Mouse (Mus musculus): ENCODE data around the gene Slk.

GRCm38 (mm10) chr19:47561996-47562441 is 17.5 kb upstream of the Slk start:
- TF ChIP-seq CTCF (IDR thresholded peaks at IDR 0.05; ENCODE audit: extremely low read depth, insufficient read depth, low read length) (no peak), POLR2A (IDR thresholded peaks at IDR 0.05; ENCODE audit: extremely low read depth, insufficient read depth, low read length) (no peak)
